Mouse (Mus musculus) ES-Bruce4 (cell line): ENCODE measurements around the gene Smyd1.

ENCODE experiments used
- CTCF ChIP-seq: IDR thresholded peaks from one replicate; pipeline ENCODE4 v1.8.1; 2011; ENCODE audit warnings: low read depth, low read length
- POLR2A ChIP-seq: IDR thresholded peaks from one replicate; pipeline ENCODE4 v1.8.1; 2011; ENCODE audit warnings: low read length; ENCODE audit not compliant: insufficient read depth

DNA sequence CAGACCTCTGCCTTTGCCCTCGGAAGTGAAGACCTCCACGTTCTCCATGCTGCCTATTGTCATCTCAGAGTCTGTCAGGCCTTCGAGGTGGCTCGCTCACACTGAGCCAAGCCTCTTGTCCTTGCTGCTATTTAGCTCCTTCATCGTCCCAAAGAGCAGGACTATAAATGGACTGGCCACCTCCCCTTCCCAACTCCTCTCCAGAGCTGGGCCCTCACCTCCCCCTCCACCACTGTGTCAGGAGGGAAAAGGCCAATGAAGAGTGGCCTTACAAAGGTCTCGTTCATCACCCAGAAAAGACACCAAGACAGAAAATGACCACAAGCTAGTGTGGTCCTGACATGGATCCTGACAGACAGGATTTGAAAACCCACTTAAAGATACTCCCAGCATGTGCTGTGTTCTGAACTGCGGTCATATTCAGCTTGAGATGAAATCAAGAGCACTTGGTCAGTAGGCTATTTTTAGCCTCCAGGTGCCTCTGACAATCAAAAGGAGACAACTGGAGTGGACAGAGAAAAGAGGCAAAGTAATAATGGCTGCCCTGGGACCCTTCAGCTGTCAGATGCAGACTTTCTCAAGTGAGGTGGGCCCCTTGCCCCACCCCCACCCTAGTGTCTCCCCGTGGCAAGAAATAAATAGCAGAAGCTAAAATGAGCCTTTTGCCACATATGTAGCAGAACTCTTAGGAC, 59.7 kb downstream of the Smyd1 start:
- TF ChIP-seq CTCF (no peak), POLR2A (no peak)
